Mouse (Mus musculus): ENCODE measurements around the gene Ppp1r12c. TPM values are rescaled to one million over a fixed set of nuclear protein-coding genes. Genes with fewer than 3 reads are reported as not detected.

Gene Ppp1r12c
- polyA plus RNA-seq, 1 experiment from 2014 or later, result 33.0 TPM

Small RNAs within 50 kb of the gene (microRNA-seq; reads per million reads assigned to microRNA genes)
- gene Gm24605 (ENCODE audit: borderline number of aligned reads), result not detected

Other genes starting within 250 kb of the Ppp1r12c start
- gene Ncr1, start 164.0 kb downstream of the Ppp1r12c start, polyA plus RNA-seq (2014; fragmentation: Nextera tagmentation; extraction: Ambion mirVana), result not detected in 2 replicates
- 0.58 and 1.3 TPM in 2 replicates for gene Gp6, start 103.9 kb downstream of the Ppp1r12c start, polyA plus RNA-seq (2014; fragmentation: Nextera tagmentation; extraction: Ambion mirVana)
- gene Rdh13, start 56.0 kb downstream of the Ppp1r12c start, polyA plus RNA-seq (2014; fragmentation: Nextera tagmentation; extraction: Ambion mirVana), result 26.0 and 32.9 TPM in 2 replicates
- 3.0 and 5.8 TPM in 2 replicates for gene Eps8l1, start 41.0 kb downstream of the Ppp1r12c start, polyA plus RNA-seq (2014; fragmentation: Nextera tagmentation; extraction: Ambion mirVana)
- 44.9 and 61.5 TPM in 2 replicates for gene Tnnt1, start 14.7 kb upstream of the Ppp1r12c start, polyA plus RNA-seq (2014; fragmentation: Nextera tagmentation; extraction: Ambion mirVana)
- 2.6 and 9.9 TPM in 2 replicates for gene Tnni3, start 22.5 kb upstream of the Ppp1r12c start, polyA plus RNA-seq (2014; fragmentation: Nextera tagmentation; extraction: Ambion mirVana)
- gene Dnaaf3, start 30.8 kb upstream of the Ppp1r12c start, polyA plus RNA-seq (2014; fragmentation: Nextera tagmentation; extraction: Ambion mirVana), result 1.0 and 1.6 TPM in 2 replicates
- 4.8 and 6.6 TPM in 2 replicates for gene Syt5, start 45.9 kb upstream of the Ppp1r12c start, polyA plus RNA-seq (2014; fragmentation: Nextera tagmentation; extraction: Ambion mirVana)
- gene Ptprh, start 102.4 kb upstream of the Ppp1r12c start, polyA plus RNA-seq (2014; fragmentation: Nextera tagmentation; extraction: Ambion mirVana), result not detected in 2 replicates
- gene Tmem86b, start 129.7 kb upstream of the Ppp1r12c start, polyA plus RNA-seq (2014; fragmentation: Nextera tagmentation; extraction: Ambion mirVana), result 0.63 and 2.5 TPM in 2 replicates
- gene Ppp6r1, start 157.3 kb upstream of the Ppp1r12c start, polyA plus RNA-seq (2014; fragmentation: Nextera tagmentation; extraction: Ambion mirVana), result 4.9 and 5.0 TPM in 2 replicates
- 102 and 104 TPM in 2 replicates for gene Hspbp1, start 183.4 kb upstream of the Ppp1r12c start, polyA plus RNA-seq (2014; fragmentation: Nextera tagmentation; extraction: Ambion mirVana)
- gene Brsk1, start 188.9 kb upstream of the Ppp1r12c start, polyA plus RNA-seq (2014; fragmentation: Nextera tagmentation; extraction: Ambion mirVana), result 2.1 and 2.3 TPM in 2 replicates
- not detected in 2 replicates for gene Tmem150b, start 223.6 kb upstream of the Ppp1r12c start, polyA plus RNA-seq (2014; fragmentation: Nextera tagmentation; extraction: Ambion mirVana)
- 55.7 and 61.6 TPM in 2 replicates for gene Kmt5c, start 238.4 kb upstream of the Ppp1r12c start, polyA plus RNA-seq (2014; fragmentation: Nextera tagmentation; extraction: Ambion mirVana)